In genomic region chr11:102061236-102061940, GRCm38 (mm10) we compare ENCODE assay signal across 8 mouse cellular contexts. TPM values are rescaled to one million over a fixed set of nuclear protein-coding genes. Genes with fewer than 3 reads are reported as not detected.
DNase-seq lines count a peak whose midpoint lies in the region; ATAC-seq and TF ChIP-seq lines count a peak whose summit lies in the region.

No protein-coding gene starts in this region.

- H3K4me3 ChIP-seq in forebrain, embryonic 13.5 days: peak overlapping the region; percentile 41
- H3K4me3 ChIP-seq in liver, embryonic 15.5 days (replicated peaks): peak overlapping the region; percentile 6; the same call in 1 of the 2 replicates
- peak overlapping the region; percentile 26 for H3K4me3 ChIP-seq in neural tube, embryonic 11.5 days (ENCODE audit: low read depth, low read length)
- peak overlapping the region; percentile 27 for H3K4me3 ChIP-seq in stomach, postnatal 0 days (ENCODE audit: low read depth, low read length)

- peak overlapping the region; percentile 58 for H3K9ac ChIP-seq in forebrain, embryonic 13.5 days
- no peak overlapping the region for H3K9ac ChIP-seq in liver, embryonic 15.5 days
- H3K9ac ChIP-seq in neural tube, embryonic 11.5 days (ENCODE audit: low read length): peak overlapping the region; percentile 30; the same call in 1 of the 2 replicates
- no peak overlapping the region for H3K9ac ChIP-seq in stomach, postnatal 0 days (ENCODE audit: low read length)

- TF ChIP-seq CTCF in stomach, postnatal 0 days (IDR thresholded peaks at IDR 0.05; ENCODE audit: low read depth): peak; percentile 98

- TF ChIP-seq EP300 in stomach, postnatal 0 days (optimal IDR thresholded peaks at IDR 0.05): no peak

- 0 out of 2 replicates have a peak, but pooled peaks cover 3% of the 10 kb centered on the region for H3K4me1 ChIP-seq in forebrain, embryonic 13.5 days
- peaks cover 21% of the 10 kb centered on the region for H3K4me1 ChIP-seq in liver, embryonic 15.5 days (replicated peaks)
- no peaks in the 10 kb centered on the region for H3K4me1 ChIP-seq in neural tube, embryonic 11.5 days (ENCODE audit: control insufficient read depth, insufficient read depth, low read length)
- H3K4me1 ChIP-seq in stomach, postnatal 0 days (replicated peaks; ENCODE audit: control insufficient read depth, insufficient read depth): no peaks in the 10 kb centered on the region

- no peaks in the 10 kb centered on the region for H3K9me3 ChIP-seq in forebrain, embryonic 13.5 days (replicated peaks)
- no peaks in the 10 kb centered on the region for H3K9me3 ChIP-seq in liver, embryonic 15.5 days (replicated peaks)
- H3K9me3 ChIP-seq in neural tube, embryonic 11.5 days (ENCODE audit: control insufficient read depth, low read length): no peaks in the 10 kb centered on the region
- no peaks in the 10 kb centered on the region for H3K9me3 ChIP-seq in stomach, postnatal 0 days (ENCODE audit: control insufficient read depth, low read length)

- H3K4me2 ChIP-seq in forebrain, embryonic 13.5 days: peak overlapping the region; percentile 75
- H3K4me2 ChIP-seq in liver, embryonic 15.5 days: peak overlapping the region; percentile 46
- H3K4me2 ChIP-seq in neural tube, embryonic 11.5 days (ENCODE audit: low read depth): peak overlapping the region; percentile 56
- peak overlapping the region; percentile 63 for H3K4me2 ChIP-seq in stomach, postnatal 0 days (replicated peaks; ENCODE audit: low read depth)

- peaks cover 6% of the 10 kb centered on the region for H3K27me3 ChIP-seq in forebrain, embryonic 13.5 days
- H3K27me3 ChIP-seq in liver, embryonic 15.5 days: peaks cover 24% of the 10 kb centered on the region
- H3K27me3 ChIP-seq in neural tube, embryonic 11.5 days (ENCODE audit: control insufficient read depth, insufficient read depth, low read length): peaks cover 6% of the 10 kb centered on the region; the same call in 1 of the 2 replicates
- H3K27me3 ChIP-seq in stomach, postnatal 0 days (ENCODE audit: control insufficient read depth, insufficient read depth, low read length): no peaks in the 10 kb centered on the region

- peak; percentile 26 to 46 for DNase-seq in CD8-positive naive resting alpha-beta T cell, adult 2 months (ENCODE audit: low read depth in 2 of 2, low spot score in 2 of 2)
- DNase-seq in c-Kit-positive CD71-positive TER-119-positive erythroid progenitor cells, embryonic 14.5 days (ENCODE audit: low spot score): peak; percentile 79
- peak; percentile 78 to 88 for DNase-seq in heart, postnatal 10 days
- peak; percentile 79 to 83 for DNase-seq in kidney, postnatal 4 days
- DNase-seq in neural tube, embryonic 11.5 days (ENCODE audit: low spot score): peak; percentile 83
- peak; percentile 82 for DNase-seq in stomach, postnatal 0 days (ENCODE audit: low spot score)

- intact Hi-C loops in heart, postnatal 10 days (cut with DNase I): loop anchor here (1.0 to 2.0 kb wide), 3 partner anchors 27 to 77 kb away; partner anchors contain the start of gene Mpp2

- peaks cover 56% of the 10 kb centered on the region for H3K36me3 ChIP-seq in forebrain, embryonic 13.5 days (ENCODE audit: poor library complexity, severe bottlenecking)
- peaks cover 46% of the 10 kb centered on the region for H3K36me3 ChIP-seq in liver, embryonic 15.5 days (replicated peaks)
- no peaks in the 10 kb centered on the region; the same call in 1 of the 2 replicates for H3K36me3 ChIP-seq in neural tube, embryonic 11.5 days (ENCODE audit: control insufficient read depth, insufficient read depth, low read length)
- H3K36me3 ChIP-seq in stomach, postnatal 0 days (ENCODE audit: control insufficient read depth, insufficient read depth, low read length): 0 out of 2 replicates have a peak, but pooled peaks cover 3% of the 10 kb centered on the region

- WGBS in forebrain, embryonic 13.5 days: 4% methylated on average over 23 of the region's 23 CpGs
- 6% methylated on average over 23 of the region's 23 CpGs for WGBS in liver, embryonic 15.5 days (ENCODE audit: insufficient replicate concordance)
- WGBS in neural tube, embryonic 11.5 days: 2% methylated on average over 23 of the region's 23 CpGs
- 5% methylated on average over 23 of the region's 23 CpGs for WGBS in stomach, postnatal 0 days

- ATAC-seq in forebrain, embryonic 13.5 days: peak; percentile 75
- no peak for ATAC-seq in liver, embryonic 15.5 days (ENCODE audit: insufficient read depth)
- ATAC-seq in neural tube, embryonic 11.5 days (ENCODE audit: insufficient read depth, low FRiP score, low TSS enrichment): peak; percentile 48; the same call in 1 of the 2 replicates
- ATAC-seq in stomach, postnatal 0 days (ENCODE audit: low FRiP score, low TSS enrichment): peak; percentile 58

- no peak overlapping the region for H3K27ac ChIP-seq in forebrain, embryonic 13.5 days
- H3K27ac ChIP-seq in liver, embryonic 15.5 days (replicated peaks): no peak overlapping the region
- H3K27ac ChIP-seq in neural tube, embryonic 11.5 days (ENCODE audit: low read depth, low read length): no peak overlapping the region
- no peak overlapping the region for H3K27ac ChIP-seq in stomach, postnatal 0 days (replicated peaks)

RNA-seq across cellular contexts. Expression of gene Cd300lg, which starts 20.1 kb away (rescaled TPM):
- polyA plus RNA-seq in forebrain, embryonic 13.5 days (2015; fragmentation: Nextera tagmentation; extraction: Ambion mirVana): 0.27 and 0.31 TPM in 2 replicates
- 10 to 100 TPM; 64.4 to 75.9 TPM for total RNA-seq in heart, postnatal 10 days (2021)
- 0.69 and 0.82 TPM in 2 replicates for polyA plus RNA-seq in liver, embryonic 15.5 days (2015; fragmentation: Nextera tagmentation; extraction: Ambion mirVana)
- polyA plus RNA-seq in neural tube, embryonic 11.5 days (2014; fragmentation: Nextera tagmentation; extraction: Ambion mirVana): 0.12 and 0.26 TPM in 2 replicates
- polyA plus RNA-seq in stomach, postnatal 0 days (2015; fragmentation: Nextera tagmentation; extraction: Ambion mirVana): 3.0 and 3.4 TPM in 2 replicates

RNA-seq across cellular contexts. Expression of gene Mpp2, which starts 26.9 kb away (rescaled TPM):
- 19.8 and 22.0 TPM in 2 replicates for polyA plus RNA-seq in forebrain, embryonic 13.5 days (2015; fragmentation: Nextera tagmentation; extraction: Ambion mirVana)
- 1 to 10 TPM; 4.0 to 4.1 TPM for total RNA-seq in heart, postnatal 10 days (2021)
- polyA plus RNA-seq in liver, embryonic 15.5 days (2015; fragmentation: Nextera tagmentation; extraction: Ambion mirVana): 11.5 and 13.3 TPM in 2 replicates
- 15.8 and 16.2 TPM in 2 replicates for polyA plus RNA-seq in neural tube, embryonic 11.5 days (2014; fragmentation: Nextera tagmentation; extraction: Ambion mirVana)
- polyA plus RNA-seq in stomach, postnatal 0 days (2015; fragmentation: Nextera tagmentation; extraction: Ambion mirVana): 2.8 and 3.4 TPM in 2 replicates

RNA-seq across cellular contexts. Expression of gene Mpp3, which starts 33.1 kb away (rescaled TPM):
- polyA plus RNA-seq in forebrain, embryonic 13.5 days (2015; fragmentation: Nextera tagmentation; extraction: Ambion mirVana): 40.8 and 41.0 TPM in 2 replicates
- 1 to 10 TPM; 5.5 to 7.4 TPM for total RNA-seq in heart, postnatal 10 days (2021)
- 0.24 and 0.53 TPM in 2 replicates for polyA plus RNA-seq in liver, embryonic 15.5 days (2015; fragmentation: Nextera tagmentation; extraction: Ambion mirVana)
- 28.1 and 35.1 TPM in 2 replicates for polyA plus RNA-seq in neural tube, embryonic 11.5 days (2014; fragmentation: Nextera tagmentation; extraction: Ambion mirVana)
- 3.3 and 3.4 TPM in 2 replicates for polyA plus RNA-seq in stomach, postnatal 0 days (2015; fragmentation: Nextera tagmentation; extraction: Ambion mirVana)

RNA-seq across cellular contexts. Expression of gene Ppy, which starts 39.7 kb away (rescaled TPM):
- polyA plus RNA-seq in forebrain, embryonic 13.5 days (2015; fragmentation: Nextera tagmentation; extraction: Ambion mirVana): not detected in 2 replicates
- not detected for total RNA-seq in heart, postnatal 10 days (2021)
- not detected in 2 replicates for polyA plus RNA-seq in liver, embryonic 15.5 days (2015; fragmentation: Nextera tagmentation; extraction: Ambion mirVana)
- polyA plus RNA-seq in neural tube, embryonic 11.5 days (2014; fragmentation: Nextera tagmentation; extraction: Ambion mirVana): not detected in 2 replicates
- 3.3 and 5.4 TPM in 2 replicates for polyA plus RNA-seq in stomach, postnatal 0 days (2015; fragmentation: Nextera tagmentation; extraction: Ambion mirVana)

RNA-seq across cellular contexts. Expression of gene Pyy, which starts 46.2 kb away (rescaled TPM):
- not detected in 2 replicates for polyA plus RNA-seq in forebrain, embryonic 13.5 days (2015; fragmentation: Nextera tagmentation; extraction: Ambion mirVana)
- total RNA-seq in heart, postnatal 10 days (2021): not detected
- polyA plus RNA-seq in liver, embryonic 15.5 days (2015; fragmentation: Nextera tagmentation; extraction: Ambion mirVana): 0.29 and 0.71 TPM in 2 replicates
- 1.0 TPM in 1 of 2 replicates, not detected in the other for polyA plus RNA-seq in neural tube, embryonic 11.5 days (2014; fragmentation: Nextera tagmentation; extraction: Ambion mirVana)
- polyA plus RNA-seq in stomach, postnatal 0 days (2015; fragmentation: Nextera tagmentation; extraction: Ambion mirVana): 63.0 and 64.3 TPM in 2 replicates

Comparison
In these comparisons a context has a peak if more than half of its experiments do, and no peak if none do; other contexts are left out.
1. H3K9ac ChIP-seq: peak in forebrain, embryonic 13.5 days (single experiment) and neural tube, embryonic 11.5 days (single experiment); none in liver, embryonic 15.5 days (single experiment) and stomach, postnatal 0 days (single experiment).
2. Peak in every context shown above with its lines, with median percentiles within 50 percentile points of each other: DNase-seq, H3K4me2 ChIP-seq and H3K4me3 ChIP-seq.